Mouse (Mus musculus): ENCODE results near the gene Dido1.
"Not testable (repeated sequence)": the region's sequence is repeated elsewhere in the genome, so short reads cannot be mapped to it uniquely, and the experiment has no call there.

Gene Dido1

DNA sequence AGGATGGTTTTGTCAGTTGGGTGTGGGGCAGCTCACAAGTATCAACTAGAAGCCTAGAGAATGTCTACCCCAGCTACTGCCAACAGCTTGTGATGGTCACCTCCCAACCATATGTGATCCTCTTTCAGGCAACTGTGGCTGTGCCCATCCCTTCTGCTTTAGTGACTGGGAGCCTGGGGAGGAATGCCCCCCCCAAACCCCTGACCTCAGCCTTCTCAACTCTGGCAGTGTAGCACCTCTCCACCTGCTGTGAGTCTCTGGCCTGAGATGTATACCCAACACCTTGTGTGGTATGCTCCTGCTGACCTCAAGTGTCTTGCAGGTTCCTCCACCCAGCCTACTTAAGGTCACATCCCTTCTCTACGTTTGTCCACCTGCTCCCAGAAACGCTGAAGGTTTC lies 14.1 kb upstream of the Dido1 start:
- DNase-seq, result no peak

GRCm38 (mm10) chr2:180722748-180723147 lies 12.9 kb upstream of the Dido1 start:
- not testable (repeated sequence) for DNase-seq

DNA sequence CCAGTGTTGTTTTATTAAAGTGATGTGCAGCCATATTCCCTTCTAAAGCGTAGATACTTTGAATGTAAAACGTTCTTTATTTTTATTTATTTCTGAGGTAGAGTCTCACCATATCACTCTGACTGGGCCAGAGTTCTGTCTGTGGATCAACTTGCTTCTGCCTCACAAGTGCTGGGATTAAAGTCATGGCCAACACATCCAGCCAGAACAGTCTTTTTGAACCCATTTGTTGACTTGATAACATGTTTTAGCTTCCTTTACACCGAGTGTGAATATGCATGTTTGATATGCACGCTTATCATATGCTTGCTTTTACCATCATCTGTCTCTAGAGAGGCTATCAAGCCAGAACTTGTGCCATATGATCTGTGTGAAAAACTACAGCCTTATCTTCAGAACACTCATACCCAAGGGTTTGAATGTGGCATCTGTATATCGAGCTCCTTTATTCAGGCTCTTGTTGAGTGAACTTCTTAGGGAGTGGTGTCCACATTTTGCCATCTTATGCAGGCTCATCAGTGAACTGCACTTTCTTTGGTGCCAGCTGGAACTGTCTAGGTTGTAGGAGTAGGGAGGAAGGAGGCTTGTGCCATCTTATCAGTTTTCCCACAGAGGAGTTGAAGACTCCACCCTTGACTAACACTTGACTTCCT lies 2.4 kb upstream of the Dido1 start:
- no peak for DNase-seq

- DNase-seq, result no peak
Observed at GRCm38 (mm10) chr2:180711527-180711926, 1.7 kb upstream of the Dido1 start.

DNA sequence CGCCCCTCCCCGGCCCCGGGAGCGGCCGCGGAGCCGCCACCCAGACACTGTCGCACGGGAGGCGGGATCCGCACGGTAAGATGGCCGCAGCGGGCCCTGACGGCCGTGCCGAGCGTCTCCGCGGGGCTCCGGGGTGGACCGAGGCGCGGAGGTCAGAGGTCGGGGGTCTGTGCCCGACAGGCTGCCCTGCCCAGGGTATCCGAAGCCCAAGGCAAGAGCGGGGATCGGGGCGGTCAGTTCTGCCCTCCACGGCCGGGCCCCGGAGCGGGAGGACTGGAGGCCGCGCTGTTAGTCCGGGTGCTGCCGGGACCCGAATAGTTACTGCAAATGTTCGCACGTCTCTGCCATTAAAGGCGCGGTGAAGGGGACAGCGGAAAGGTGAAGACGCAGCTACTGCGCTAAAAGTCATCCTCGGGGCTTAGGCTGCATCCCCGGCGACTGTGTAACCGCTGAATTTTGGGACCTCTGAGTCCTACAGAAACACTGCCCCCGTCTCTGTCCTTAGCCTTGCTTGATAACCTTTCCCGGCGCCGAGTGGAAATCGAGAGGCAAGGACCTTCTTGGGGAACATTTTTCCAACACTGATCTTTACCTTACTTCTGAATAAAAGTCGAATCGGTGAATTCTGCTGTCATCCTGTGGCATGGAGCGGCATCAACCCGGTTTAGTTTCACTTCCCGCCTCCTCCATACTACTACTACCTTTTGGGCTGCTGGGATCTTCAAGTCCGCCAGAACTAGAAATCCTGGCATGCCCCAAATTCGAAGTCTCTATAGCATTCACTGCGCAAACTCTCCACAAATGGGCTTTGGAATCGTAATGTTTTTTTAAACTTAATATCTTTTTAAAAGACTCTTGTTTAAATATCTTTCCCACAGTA lies 717 bp upstream of the Dido1 start:
- DNase-seq, result no peak

GRCm38 (mm10) chr2:180709023-180709922 lies 526 bp downstream of the Dido1 start:
- no peak for DNase-seq

DNA sequence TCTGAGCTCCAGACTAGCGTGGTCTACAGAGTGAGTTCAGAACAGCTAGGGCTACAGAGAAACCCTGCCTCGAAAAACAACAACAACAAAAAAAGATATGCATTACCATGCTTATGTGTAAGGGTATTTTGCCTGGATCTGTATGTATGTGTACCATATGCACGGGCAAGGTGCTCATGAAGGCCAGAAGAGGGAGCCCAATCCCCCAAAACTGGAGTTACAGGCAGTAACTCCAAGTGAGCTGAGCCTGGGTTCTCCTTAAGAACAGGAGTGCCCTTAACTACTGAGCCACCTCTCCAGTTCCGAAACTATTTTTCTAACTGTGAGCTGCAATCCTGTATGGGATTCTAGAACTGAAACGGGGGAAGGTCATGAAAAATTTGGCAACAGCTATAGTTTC lies 3.8 kb downstream of the Dido1 start:
- no peak for DNase-seq

GRCm38 (mm10) chr2:180705066-180705465 lies 4.7 kb downstream of the Dido1 start:
- DNase-seq, result no peak

- no peak for DNase-seq
Observed at GRCm38 (mm10) chr2:180704591-180704990, 5.2 kb downstream of the Dido1 start.

- DNase-seq, result no peak
Observed at GRCm38 (mm10) chr2:180703645-180704359, 6.0 kb downstream of the Dido1 start.

GRCm38 (mm10) chr2:180703175-180703574 lies 6.6 kb downstream of the Dido1 start:
- DNase-seq, result no peak

DNA sequence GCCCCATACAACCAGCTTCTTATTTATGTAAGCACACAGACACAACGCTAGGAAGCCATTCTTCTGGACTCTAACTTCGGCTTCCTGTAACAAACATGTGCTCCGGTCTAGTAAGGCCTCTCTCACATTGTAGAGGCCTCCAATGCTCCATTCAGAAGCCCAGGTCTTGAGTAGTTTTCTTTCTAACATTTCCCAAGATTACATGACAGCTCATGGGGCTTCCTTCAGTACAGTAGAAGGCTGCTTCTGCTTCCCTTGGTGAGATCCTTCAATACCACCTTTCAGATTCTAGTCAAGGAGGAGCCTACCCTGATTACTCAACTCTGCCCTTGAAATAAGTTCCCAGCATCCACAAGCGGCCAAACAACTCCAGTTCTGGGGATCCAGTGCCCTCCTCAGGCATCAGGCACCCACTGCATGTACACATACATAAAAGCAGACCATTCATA lies 7.1 kb downstream of the Dido1 start:
- DNase-seq, result no peak

GRCm38 (mm10) chr2:180701767-180702621 lies 7.8 kb downstream of the Dido1 start:
- peak; percentile 91 for DNase-seq

GRCm38 (mm10) chr2:180701053-180701766 lies 8.6 kb downstream of the Dido1 start:
- no peak for DNase-seq

DNA sequence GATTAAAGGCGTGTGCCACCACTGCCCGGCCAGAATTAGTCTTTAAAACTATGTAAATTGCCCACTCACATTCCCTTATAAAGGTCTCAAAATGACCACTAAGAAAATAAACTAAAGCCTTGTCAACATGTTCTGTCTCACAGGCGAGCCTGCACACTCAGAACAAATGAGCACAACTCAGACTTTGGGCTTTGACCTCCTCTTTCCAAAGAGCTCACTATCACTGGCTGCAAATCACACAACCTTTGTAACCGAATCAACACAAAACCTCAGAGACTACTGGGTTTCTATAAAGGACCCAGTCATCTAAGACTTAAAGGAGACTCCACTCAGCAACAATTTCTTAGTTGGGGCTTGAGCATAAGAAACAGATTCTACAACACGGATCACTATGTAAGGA lies 9.3 kb downstream of the Dido1 start:
- no peak for DNase-seq

DNA sequence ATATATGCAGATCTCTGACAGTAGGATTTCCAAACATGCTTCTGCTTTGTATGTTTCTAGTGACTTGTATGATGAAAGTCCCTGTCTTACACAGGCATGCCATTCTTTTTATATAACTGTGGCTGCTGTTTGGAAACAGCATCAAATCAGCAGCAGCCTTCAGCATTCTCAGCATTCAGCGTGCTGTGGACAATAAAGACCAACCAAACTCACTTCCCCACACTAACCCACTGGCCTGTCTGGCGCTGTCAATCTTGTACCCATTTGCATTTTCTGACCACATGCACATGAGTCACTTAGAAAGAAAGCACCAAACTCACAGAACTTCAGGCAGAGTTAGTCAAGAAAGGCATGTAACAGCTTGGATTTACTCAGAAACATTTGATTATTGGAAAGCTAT lies 14.6 kb downstream of the Dido1 start:
- DNase-seq, result no peak

DNA sequence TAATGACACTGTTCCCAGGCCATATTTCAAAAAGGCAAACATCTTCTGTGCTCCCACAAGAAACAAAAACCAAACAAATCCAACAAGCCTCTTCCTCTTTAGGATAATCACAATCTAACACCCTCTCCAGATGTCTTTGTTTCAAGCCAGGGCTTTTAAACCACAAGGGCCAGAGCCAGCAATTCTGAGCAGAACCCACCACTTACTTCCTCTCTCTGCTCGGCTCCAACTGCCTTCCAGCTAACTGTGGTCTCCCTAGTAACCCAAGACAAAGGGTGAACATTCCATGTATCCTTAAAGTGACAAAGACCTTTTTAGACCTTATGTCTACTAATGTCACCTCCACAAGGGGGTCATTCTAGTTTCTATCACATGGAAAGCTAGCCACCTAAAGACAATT lies 17.2 kb downstream of the Dido1 start:
- DNase-seq, result no peak

DNA sequence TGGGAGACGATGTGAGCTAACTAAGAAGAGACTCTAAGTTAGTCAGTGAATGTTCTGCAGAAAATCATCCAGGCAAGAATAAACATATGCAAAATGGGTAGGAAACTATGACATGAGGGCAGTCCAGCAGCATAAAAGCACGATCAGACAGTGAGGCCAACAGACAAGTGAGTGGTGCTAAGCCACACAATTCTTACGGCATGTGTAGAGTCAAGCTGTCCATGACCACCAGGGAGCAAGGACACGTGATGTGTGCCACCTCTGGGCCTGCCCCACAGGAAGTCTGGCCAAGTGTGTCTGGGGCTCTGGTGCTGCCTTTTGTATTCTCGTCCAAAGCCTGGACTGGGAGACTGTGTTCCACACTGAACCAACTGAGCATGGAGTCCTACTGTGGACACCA lies 20.0 kb downstream of the Dido1 start:
- DNase-seq, result no peak

- DNase-seq, result no peak
Observed at GRCm38 (mm10) chr2:180684031-180684430, 25.8 kb downstream of the Dido1 start.

DNA sequence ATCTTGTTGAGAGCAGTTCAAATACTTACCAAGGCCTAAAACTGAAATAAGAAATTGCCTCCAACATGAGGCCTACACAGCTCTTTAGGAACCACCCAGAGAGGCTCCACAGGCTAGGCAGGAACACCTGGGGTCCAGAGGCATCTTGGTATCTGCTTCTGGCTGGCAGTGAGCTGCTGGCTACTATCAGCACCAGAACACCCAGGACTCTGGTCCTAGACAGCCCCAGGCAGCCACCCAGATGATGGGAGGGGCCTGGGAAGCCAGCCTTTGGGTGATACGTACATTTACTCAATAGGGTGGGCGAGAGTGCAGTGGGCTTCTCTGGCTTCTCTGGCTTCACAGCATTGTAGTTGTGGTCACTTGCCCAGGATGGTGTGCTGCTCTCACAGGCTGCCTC lies 26.3 kb downstream of the Dido1 start:
- no peak for DNase-seq

- no peak for DNase-seq
Observed at GRCm38 (mm10) chr2:180681225-180681624, 28.6 kb downstream of the Dido1 start.
